Mouse (Mus musculus): ENCODE measurements around the gene Ilvbl.
A peak's percentile ranks its signal among the peaks of the same experiment; 100 is the strongest.
"Not testable (repeated sequence)": the region's sequence is repeated elsewhere in the genome, so short reads cannot be mapped to it uniquely, and the experiment has no call there.

Ilvbl gene

DNA sequence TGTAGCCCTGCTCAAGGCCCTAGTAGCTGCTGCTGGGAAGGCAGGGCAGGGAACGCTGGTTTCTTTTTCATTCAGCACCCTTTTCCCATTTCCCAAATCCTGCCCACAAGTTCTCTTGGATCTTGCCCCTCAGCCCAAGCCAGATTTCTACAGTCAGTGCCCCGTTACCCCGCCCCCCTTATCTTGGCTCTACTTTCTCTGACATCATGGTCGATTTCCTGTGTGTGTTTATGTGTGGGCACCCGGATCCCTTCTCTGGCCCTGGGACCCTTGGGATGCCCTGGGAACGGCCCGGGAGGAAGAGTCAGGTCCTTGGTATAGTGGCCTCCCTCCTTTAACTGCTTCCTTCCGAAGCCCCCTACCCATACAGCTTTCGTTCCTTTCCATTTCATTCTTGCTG lies 16.6 kb downstream of the Ilvbl start:
- peak in 1 of 2 experiments; percentile 20 for DNase-seq (ENCODE audit: low read depth in 2 of 2, low spot score in 2 of 2)

DNA sequence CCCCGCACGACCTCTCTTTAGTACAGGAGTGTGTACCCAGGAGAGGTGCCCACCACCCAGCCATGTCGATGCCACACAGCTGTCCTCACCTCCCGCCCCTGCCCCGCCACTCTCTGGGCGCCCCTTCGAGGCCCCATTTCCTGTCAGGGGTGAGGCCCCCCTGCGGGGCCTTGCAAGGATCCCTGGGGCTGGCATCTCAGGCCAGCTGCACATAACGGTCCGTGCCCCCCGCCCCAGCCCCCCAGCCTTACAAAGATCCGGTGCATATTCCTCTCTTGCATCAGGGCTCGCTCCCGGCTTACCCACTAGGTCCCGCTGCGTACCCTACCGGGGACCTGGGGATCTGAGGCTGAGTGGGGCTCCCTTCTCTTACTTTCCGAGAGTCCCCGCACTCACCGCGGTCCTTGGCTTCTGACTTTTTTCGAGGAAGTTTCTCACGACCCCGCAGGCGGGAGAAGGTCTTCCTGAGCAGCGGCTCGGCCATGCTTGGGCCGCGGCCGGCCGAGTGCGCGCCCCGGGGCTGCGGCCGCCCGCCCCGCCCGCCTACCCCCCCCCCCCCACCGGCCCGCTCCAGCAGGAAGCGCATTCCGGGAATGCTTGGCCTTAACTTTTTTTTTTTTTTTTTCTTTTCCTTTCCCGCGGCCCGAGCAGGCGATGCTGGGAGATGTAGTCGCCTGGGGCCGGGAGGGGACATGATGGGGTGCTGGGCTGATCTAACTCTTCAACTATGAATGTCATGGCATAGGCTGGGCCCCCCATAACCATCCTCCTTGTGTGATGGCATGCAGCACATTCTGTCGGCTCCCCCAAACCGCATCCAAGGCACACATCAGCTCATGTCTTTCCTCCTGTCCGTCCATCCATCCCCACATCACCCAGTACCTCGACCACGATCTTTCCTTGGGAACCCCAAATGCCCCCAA lies 17.5 kb downstream of the Ilvbl start, which contains the start of gene Syde1:
Gene Syde1 (minus strand): TSS at position 559 of the 923 bp plus-strand sequence.
- DNase-seq (ENCODE audit: low read depth in 2 of 2, low spot score in 2 of 2), result peak in 1 of 2 experiments; percentile 30

DNA sequence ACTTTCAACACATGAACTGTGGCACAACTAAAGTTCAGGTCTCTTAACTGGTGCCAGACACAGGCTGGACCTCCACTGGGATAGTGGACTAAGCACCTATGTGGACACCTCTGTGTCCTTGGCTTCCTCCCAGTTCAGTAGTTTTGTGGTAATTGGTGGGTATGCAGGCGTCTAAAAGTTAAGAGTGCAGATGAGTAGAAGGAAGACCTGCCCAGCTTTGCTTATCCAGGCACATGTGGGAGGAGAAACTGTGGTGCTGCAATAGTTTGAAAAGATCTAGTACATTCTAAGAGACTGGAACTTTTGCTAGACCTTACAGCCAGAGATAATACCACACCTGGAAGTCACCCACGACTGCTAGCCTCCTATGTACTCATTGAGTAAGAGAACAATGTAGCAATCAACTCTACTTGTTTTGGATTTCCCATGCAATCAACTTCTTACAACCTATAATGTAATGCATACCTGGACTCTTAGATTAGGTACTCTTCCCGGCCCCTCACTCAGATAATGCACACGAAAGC lies 18.8 kb downstream of the Ilvbl start:
- no peak for DNase-seq (ENCODE audit: low read depth in 2 of 2, low spot score in 2 of 2)

DNA sequence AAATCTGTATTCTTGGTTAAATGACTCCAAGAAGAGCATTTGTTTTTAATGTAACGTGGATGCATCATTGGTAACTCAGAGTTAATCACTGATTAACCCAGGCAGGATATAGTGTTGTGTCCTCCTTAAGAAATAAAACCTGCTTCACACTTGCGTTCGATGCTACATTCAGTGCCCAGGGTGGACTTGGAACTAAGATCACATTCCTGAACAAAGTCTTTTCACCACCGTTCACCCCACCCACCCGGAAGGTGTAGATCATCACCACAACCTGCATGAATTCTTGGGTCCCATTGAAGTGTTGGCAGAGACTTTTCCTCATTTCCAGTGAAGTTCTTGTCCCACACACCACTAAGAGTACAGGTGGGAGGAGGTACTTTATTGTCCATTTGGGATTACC lies 19.6 kb downstream of the Ilvbl start:
- no peak for DNase-seq (ENCODE audit: low read depth in 2 of 2, low spot score in 2 of 2)

DNA sequence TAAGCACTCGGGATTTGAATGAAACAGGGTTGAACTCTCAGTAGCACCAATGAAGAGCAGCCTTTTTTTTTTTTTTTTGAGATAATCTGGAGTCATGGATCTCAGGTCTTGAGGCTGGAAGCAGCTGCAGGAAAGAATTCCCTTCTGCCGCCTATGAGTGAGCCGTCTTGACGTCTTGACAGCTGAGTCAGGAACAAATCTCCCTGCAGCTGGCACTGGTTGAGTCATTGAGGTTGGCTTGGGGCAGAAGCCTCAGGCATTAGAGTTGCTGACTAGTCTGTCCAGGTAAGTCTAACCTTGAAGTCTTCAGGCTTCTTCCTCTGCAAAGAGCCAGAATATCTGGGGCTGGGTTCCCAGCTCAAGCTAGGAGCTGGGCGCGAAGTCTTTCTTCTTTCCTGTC lies 20.0 kb downstream of the Ilvbl start:
- no peak for DNase-seq (ENCODE audit: low read depth in 2 of 2, low spot score in 2 of 2)

DNA sequence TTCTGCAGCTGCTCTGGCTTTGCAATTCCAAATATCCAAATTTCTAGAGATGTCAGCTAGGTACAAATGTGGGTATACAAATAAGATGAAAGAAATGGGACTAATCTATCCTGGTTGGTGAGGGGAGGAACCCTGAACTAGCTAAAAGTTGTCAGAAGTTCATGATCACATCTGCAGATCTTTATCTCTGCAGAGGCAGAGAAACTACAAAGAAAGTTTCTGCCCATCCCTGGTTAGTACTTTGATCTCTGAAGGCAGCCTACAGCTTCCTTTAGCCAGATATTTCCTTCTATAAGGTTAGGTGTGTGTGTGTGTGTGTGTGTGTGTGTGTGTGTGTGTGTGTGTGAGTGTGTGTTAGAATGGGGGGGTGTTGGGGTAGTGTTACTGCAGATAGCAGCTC lies 20.4 kb downstream of the Ilvbl start:
- DNase-seq (ENCODE audit: low read depth in 2 of 2, low spot score in 2 of 2), result peak; percentile 24 to 41

DNA sequence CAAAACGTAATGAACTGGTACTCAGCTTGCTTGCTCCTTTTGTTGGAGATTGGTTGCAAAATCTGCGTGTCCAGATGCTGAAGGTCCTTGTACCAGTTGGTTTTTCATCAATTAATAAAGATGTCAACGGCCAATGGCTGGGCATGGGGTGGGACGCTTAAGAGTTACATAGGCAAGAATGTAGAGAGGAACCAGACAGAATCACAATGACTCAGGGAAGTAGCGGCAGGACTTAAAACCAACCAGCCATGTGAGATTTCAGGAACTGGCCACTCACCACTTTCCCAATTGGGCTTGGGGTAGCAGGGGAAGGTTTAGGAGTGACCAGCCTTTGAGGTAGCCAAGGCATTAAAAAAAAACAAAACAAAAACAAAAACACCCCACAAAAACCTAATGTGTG lies 25.7 kb downstream of the Ilvbl start:
- DNase-seq (ENCODE audit: low read depth in 2 of 2, low spot score in 2 of 2), result no peak

DNA sequence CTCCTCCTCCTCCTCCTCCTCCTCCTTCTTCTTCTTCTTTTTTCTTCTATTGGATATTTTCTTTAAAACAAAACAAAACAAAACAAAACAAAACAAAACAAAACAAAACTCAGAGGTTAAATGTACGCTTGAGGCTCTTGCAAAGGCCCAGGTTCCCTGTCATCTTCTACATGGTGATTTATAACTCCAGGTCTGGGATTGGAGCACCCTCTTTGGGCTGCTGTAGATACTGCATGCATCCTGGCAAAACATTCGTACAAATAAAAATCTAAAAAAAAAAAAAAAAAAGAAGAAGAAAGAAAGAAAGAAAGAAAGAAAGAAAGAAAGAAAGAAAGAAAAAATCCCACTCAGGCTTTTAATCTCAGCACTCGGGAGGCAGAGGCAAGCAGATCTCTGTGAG lies 30.9 kb downstream of the Ilvbl start:
- DNase-seq (ENCODE audit: low read depth in 2 of 2, low spot score in 2 of 2), result peak; percentile 48 to 71

DNA sequence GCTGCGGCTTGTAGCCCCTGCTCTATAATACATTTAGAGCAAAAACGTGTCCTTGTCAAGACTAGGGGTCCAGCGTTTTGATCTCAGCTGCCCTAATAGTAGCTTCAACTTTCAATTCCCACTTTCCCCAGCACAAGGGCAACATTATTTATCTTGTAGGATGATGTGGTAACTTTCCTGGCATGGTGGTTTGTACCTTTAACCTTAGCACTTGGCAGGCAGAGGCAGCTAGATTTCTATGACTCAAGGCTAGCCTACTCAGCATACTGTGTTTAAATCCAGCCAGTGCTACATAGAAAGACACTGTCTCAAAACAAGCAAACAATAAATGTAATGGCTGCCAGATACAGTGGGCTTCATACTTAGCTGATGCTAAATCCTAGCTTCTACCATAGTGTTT lies 33.5 kb downstream of the Ilvbl start:
- DNase-seq (ENCODE audit: low read depth in 2 of 2, low spot score in 2 of 2), result no peak

DNA sequence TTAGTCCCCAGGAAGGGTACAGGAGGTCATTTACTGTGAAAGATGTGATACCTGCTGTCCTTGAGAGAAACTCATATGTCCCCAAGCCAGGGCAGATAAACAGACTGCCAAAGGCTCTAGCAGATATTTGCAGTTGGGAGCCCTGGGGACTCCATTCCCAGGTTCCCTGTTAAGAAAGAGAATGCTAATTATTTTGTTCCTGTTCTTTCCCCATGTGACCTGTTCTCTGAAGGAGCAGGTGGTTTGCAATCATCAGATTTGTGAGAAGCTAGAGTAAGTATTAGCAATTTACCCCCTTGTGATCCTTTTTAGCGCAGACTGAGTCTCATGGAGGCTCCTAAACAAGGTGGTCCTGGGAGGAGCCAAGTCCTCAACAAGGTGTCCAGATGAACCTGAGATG lies 43.8 kb downstream of the Ilvbl start, which contains the start of gene Olfr1357:
Gene Olfr1357 (minus strand): TSS at position 101 of the 400 bp plus-strand sequence.
- no peak for DNase-seq (ENCODE audit: low read depth in 2 of 2, low spot score in 2 of 2)

DNA sequence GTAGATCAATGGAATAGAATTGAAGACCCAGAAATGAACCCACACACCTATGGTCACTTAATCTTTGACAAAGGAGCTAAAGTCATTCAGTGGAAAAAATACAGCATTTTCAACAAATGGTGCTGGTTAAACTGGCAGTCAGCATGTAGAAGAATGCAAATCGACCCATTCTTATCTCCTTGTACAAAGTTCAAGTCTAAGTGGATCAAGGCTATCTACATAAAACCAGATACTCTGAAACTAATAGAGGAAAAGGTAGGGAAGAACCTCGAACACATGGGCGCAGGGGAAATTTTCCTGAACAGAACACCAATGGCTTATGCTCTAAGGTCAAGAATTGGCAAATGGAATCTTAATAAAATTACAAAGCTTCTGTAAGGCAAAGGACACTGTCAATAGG lies 49.0 kb downstream of the Ilvbl start:
- DNase-seq (ENCODE audit: low read depth in 2 of 2, low spot score in 2 of 2), result not testable (repeated sequence)

DNA sequence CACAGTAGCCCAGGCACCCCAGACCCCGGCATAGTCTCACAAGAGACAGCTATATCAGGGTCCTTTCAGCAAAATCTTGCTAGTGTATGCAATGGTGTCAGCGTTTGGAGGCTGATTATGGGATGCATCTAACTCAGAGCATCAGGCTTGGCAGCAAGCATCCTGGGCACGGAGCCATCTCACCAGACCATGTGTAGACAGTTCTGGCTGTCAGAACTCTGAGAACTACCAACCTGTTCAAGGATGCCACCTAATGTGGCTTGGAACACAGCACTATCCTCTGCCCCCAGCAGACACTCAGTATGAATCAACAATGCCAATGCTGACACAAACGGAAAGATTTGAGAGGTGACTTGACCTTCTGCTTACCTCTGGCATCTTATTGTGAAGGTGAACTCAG lies 56.0 kb downstream of the Ilvbl start:
- no peak for DNase-seq (ENCODE audit: low read depth in 2 of 2, low spot score in 2 of 2)

DNA sequence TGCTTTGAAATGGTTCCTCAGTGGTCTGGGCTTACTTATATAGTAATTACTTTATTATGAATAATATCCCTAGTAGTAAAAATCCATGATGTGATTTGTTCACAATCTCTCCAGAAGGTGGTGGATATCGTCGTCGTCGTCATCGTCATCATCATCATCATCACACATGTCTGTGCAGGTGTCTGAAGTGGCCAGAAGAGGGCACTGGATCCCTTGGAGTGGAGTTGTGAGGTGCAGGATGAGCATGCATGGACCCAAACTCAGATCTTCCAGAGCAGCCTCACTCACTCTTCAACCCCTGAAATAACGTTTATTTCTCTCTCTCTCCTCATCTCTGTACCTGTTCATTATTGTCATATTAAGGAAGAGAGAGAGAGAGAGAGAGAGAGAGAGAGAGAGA lies 58.2 kb downstream of the Ilvbl start:
- DNase-seq (ENCODE audit: low read depth in 2 of 2, low spot score in 2 of 2), result no peak
